Mouse (Mus musculus): ENCODE data around the gene Spesp1. TPM values are rescaled to one million over a fixed set of nuclear protein-coding genes. Genes with fewer than 3 reads are reported as not detected.

Gene Spesp1
- total RNA-seq (2021): not detected
- long read RNA-seq, experiment 1: 0 reads
- long read RNA-seq, experiment 2: 0 reads

GRCm38 (mm10) chr9:62281991-62282390 lies at the start of gene Spesp1:
Gene Spesp1, minus strand, starts transcription at chr9:62282208.
- intact Hi-C loops (cut with DNase I): loop anchor here (10.0 kb wide), 1 partner anchor 843 kb away; no protein-coding TSS in a partner anchor
- DNase-seq (ENCODE audit: low spot score in 2 of 2): no peak

DNA sequence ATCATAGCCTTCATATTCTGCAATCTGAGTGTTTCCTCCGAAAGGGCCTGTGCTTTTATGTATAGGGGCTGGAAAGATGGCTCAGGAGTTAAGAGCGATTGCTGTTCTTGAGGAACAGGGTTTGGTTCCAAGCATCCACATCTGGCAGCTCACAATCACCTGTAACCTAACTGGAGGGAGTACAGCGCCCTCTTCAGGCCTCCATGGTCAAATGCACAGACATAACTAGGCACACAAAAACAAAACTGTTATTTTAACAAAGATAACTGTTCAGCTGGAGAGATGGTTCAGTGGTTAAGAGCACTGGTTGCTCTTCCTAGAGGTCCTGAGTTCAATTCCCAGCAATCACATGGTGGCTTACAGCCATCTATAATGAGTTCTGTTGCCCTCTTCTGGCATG lies 44.0 kb upstream of the Spesp1 start:
- intact Hi-C loops (cut with DNase I): no loop called here
- DNase-seq (ENCODE audit: low spot score in 2 of 2): no peak

- DNase-seq (ENCODE audit: low spot score in 2 of 2): no peak
- intact Hi-C loops (cut with DNase I): no loop called here
Measured at GRCm38 (mm10) chr9:62323816-62324215, 41.8 kb upstream of the Spesp1 start.

DNA sequence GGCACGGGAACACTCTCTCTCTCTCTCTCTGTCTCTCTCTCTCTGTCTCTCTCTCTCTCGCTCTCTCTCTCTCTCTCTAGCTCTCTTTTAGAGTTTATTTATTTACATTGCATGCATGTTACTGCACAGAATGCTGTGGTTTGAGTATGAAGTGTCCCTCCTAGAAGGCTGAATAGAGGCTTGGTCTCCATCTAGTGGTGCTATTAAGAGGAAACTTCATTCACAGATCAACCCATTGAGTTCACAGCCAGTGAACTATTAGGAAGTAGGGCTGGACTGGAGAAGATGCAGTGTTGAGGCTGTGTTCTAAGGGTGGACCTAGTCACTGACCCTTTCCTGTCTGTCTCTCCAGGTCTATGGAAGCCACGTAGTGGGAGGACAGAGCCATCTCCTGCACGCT lies 36.7 kb upstream of the Spesp1 start:
- intact Hi-C loops (cut with DNase I): no loop called here
- no peak for DNase-seq (ENCODE audit: low spot score in 2 of 2)

- peak; percentile 27 to 38 for DNase-seq (ENCODE audit: low spot score in 2 of 2)
- intact Hi-C loops (cut with DNase I): no loop called here
Measured at GRCm38 (mm10) chr9:62315556-62315955, 33.5 kb upstream of the Spesp1 start.

GRCm38 (mm10) chr9:62296891-62297290 lies 14.9 kb upstream of the Spesp1 start:
- DNase-seq (ENCODE audit: low spot score in 2 of 2): no peak
- intact Hi-C loops (cut with DNase I): loop anchor here (5.0 kb wide), 3 partner anchors 120 to 480 kb away; no protein-coding TSS in a partner anchor

- intact Hi-C loops (cut with DNase I): loop anchor here (2.0 to 5.0 kb wide), 5 partner anchors 78 to 482 kb away; no protein-coding TSS in a partner anchor
- peak; percentile 89 for DNase-seq (ENCODE audit: low spot score in 2 of 2)
Measured at GRCm38 (mm10) chr9:62295006-62295698, 13.1 kb upstream of the Spesp1 start.

DNA sequence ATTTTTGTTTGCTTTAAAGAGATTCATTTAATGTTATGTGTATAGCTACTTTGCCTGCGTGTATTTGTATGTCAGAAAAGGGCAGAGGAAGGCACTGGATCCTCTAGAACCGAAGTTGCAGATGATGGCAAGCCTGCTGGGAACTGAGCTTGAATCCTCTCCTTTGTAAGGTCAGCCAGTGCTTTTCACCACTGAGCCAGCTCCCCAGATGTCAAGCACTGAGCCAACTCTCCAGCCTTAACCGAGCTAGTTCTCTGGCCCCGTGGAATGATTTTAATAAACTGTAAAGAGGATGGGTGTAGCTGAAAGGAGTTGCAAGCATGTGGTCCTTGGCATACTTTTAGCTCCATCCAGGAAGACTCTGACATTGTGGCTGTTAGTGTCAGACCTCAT lies 5.6 kb upstream of the Spesp1 start:
- intact Hi-C loops (cut with DNase I): loop anchor here (2.0 to 10.0 kb wide), 3 partner anchors 185 to 837 kb away; no protein-coding TSS in a partner anchor
- DNase-seq (ENCODE audit: low spot score in 2 of 2): no peak

- peak; percentile 77 to 86 for DNase-seq (ENCODE audit: low spot score in 2 of 2)
- intact Hi-C loops (cut with DNase I): loop anchor here (2.0 to 10.0 kb wide), 3 partner anchors 185 to 838 kb away; no protein-coding TSS in a partner anchor
Measured at GRCm38 (mm10) chr9:62286967-62287632, 5.1 kb upstream of the Spesp1 start.

DNA sequence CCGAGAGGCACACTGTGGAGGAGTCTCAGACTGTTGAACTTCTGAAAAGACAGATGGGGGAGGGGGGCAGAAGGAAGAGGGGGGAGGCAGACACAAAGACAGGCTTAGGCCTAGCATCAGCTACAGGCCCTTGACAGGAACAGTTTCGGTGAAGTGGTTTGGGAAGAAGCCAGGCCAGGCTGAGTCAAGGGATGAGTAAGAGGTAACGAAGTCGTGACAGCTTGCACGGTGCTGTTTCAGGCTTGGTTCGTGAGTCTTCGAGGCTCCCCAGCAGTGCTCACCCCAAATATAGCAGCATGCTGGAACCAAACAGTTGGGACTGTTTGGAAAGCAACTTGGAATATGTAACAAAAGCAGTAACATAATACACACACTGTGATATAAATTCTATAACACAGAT lies 2.3 kb upstream of the Spesp1 start:
- intact Hi-C loops (cut with DNase I): loop anchor here (10.0 kb wide), 1 partner anchor 841 kb away; no protein-coding TSS in a partner anchor
- DNase-seq (ENCODE audit: low spot score in 2 of 2): peak; percentile 76 to 84

- DNase-seq (ENCODE audit: low spot score in 2 of 2): peak; percentile 49 to 68
Measured at GRCm38 (mm10) chr9:62276899-62277298, 5.1 kb downstream of the Spesp1 start.

GRCm38 (mm10) chr9:62270775-62271399 lies 11.1 kb downstream of the Spesp1 start:
- no peak for DNase-seq (ENCODE audit: low spot score in 2 of 2)
- intact Hi-C loops (cut with DNase I): no loop called here

More at GRCm38 (mm10) chr9:62276899-62277298, 5.1 kb downstream of the Spesp1 start:
- intact Hi-C loops (cut with DNase I): no loop called here

GRCm38 (mm10) chr9:62269161-62269560 lies 12.8 kb downstream of the Spesp1 start:
- DNase-seq (ENCODE audit: low spot score in 2 of 2): no peak
- intact Hi-C loops (cut with DNase I): no loop called here

DNA sequence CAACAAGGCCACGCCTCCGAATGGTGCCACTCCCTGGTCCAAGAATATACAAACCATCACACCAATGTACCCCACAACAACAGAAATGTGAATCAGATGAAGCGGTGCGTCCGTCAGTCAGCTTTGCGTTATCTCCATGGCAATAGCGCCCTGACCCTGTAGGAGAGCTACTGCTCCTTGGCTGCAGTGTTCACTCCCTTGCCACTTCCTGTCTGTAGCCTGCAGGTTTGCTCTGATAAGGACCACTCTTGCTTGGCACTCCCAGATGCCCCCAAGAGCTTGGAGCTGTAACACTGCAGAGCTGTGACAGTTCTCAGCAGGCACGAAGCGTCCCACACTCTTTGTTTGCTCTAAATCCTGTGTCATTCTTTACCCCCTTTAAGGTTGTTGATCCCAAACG lies 16.7 kb downstream of the Spesp1 start:
- DNase-seq (ENCODE audit: low spot score in 2 of 2): no peak
- intact Hi-C loops (cut with DNase I): no loop called here

DNA sequence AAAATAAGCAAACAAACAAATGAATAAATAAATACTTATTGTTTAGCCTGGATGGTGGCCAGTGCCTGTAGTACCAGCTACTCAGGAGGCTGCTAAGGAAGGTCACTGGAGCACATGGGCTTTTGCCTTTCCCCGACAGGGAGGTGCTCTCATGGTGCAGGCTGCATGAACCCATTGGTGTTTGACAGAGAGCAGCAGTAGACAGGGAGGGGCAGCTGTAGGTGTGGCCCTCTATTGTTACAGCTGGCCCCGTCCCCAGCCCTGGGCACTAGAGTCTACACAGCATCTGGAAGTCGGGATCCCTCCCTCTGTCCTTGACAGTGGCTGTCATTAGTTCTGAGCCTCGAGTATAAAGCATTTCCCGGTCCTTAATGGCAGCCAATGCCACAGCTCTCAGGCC lies 18.4 kb downstream of the Spesp1 start:
- DNase-seq (ENCODE audit: low spot score in 2 of 2): no peak
- intact Hi-C loops (cut with DNase I): no loop called here

DNA sequence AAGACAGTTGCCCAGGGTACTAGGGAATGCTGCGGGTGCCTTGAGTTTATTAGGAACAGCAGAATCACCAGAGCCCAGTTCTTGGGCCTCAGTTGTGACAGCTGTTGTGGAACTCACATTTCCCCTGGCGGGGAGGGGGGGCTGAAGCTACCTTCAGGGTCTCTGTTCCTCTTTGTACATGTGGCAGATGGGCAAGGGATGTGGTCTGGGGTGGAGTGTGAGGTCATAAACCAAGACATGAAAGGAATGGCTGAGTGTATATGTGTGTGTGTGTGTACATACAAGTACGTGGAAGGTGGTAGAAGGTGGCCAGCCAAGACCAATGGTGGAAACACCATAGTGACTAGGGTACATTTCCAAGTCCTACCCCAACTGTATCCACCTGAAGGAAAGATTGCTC lies 20.6 kb downstream of the Spesp1 start:
- intact Hi-C loops (cut with DNase I): no loop called here

DNA sequence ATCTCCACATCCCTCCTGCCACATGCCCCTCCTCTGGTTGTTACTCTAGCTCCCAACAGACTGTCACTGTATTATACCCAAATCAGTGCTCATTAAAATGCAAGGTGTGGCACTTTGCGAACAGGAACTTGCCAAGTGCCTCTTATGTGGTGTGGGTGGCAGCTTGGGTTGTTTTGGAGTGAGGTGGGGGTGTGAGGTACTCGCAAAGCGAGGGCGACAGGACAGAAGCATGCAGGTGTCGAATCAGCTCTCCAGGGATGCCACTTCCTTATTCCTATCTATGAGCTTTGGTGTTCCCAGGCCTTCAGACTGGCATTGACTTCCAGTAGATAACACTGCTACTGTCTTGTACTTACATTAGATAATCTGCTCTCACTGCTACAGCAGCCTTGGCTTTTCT lies 21.0 kb downstream of the Spesp1 start:
- intact Hi-C loops (cut with DNase I): no loop called here
- DNase-seq (ENCODE audit: low spot score in 2 of 2): no peak

More for the DNA sequence above, 20.6 kb downstream of the Spesp1 start:
- DNase-seq (ENCODE audit: low spot score in 2 of 2): no peak

GRCm38 (mm10) chr9:62258005-62258404 lies 24.0 kb downstream of the Spesp1 start:
- peak; percentile 44 to 63 for DNase-seq (ENCODE audit: low spot score in 2 of 2)

DNA sequence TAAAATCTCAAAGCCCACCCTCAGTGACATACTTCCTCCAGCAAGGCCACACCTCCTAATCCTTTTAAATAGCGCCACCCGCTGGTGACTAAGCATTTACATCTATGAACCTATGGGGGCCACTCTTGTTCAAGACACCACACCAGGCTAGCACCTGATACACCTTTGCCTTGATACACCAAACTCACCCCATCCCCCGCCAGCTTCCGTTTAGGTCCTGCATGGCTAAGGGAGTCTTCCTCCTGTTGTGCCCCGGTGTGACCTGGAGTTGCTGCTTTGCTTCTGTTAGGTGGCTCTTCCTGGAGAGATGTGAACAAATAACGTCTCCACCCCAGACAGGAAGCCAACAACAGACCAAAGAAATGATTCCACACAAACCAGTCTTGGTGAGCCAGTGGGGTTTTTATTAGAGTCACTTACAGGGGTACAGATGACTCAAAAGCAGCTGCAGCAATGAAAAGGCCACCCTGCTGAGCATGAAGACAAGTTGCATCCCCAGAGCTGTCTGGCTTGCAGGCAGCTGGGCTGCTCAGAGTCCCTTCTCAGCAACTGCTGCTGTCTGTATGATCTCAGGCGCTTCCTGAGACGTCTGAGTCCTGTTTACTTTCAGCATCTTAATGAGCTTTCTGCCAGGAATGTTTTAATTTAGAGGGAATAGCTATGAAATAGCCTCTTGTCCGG lies 26.0 kb downstream of the Spesp1 start:
- peak in 1 of 2 experiments; percentile 25 for DNase-seq (ENCODE audit: low spot score in 2 of 2)
- intact Hi-C loops (cut with DNase I): no loop called here

More at GRCm38 (mm10) chr9:62258005-62258404, 24.0 kb downstream of the Spesp1 start:
- intact Hi-C loops (cut with DNase I): no loop called here
